In genomic region chr1:135154411-135154959, GRCm38 (mm10) we compare ENCODE assay signal across 8 mouse cellular contexts. TPM values are rescaled to one million over a fixed set of nuclear protein-coding genes. Genes with fewer than 3 reads are reported as not detected.
DNase-seq lines count a peak whose midpoint lies in the region; ATAC-seq and TF ChIP-seq lines count a peak whose summit lies in the region.

No protein-coding gene starts in this region.

- peaks cover 35% of the 10 kb centered on the region for H3K36me3 ChIP-seq in embryonic facial prominence, embryonic 13.5 days
- H3K36me3 ChIP-seq in heart, adult 2 months (ENCODE audit: control insufficient read depth, insufficient read depth, low read length), result no peaks in the 10 kb centered on the region
- H3K36me3 ChIP-seq in limb, embryonic 10.5 days, result peaks cover 43% of the 10 kb centered on the region
- peaks cover 38% of the 10 kb centered on the region for H3K36me3 ChIP-seq in midbrain, embryonic 13.5 days
- H3K36me3 ChIP-seq in small intestine, adult 2 months (ENCODE audit: control insufficient read depth, insufficient read depth, low read length), result peaks cover 23% of the 10 kb centered on the region

- H3K9ac ChIP-seq in embryonic facial prominence, embryonic 13.5 days, result peak overlapping the region; percentile 69
- H3K9ac ChIP-seq in heart, adult 2 months (ENCODE audit: low read depth, low read length), result no peak overlapping the region
- H3K9ac ChIP-seq in midbrain, embryonic 13.5 days (replicated peaks), result peak overlapping the region; percentile 50

- no peaks in the 10 kb centered on the region for H3K27me3 ChIP-seq in embryonic facial prominence, embryonic 13.5 days
- no peaks in the 10 kb centered on the region for H3K27me3 ChIP-seq in heart, adult 2 months (ENCODE audit: control insufficient read depth, insufficient read depth, low read length)
- no peaks in the 10 kb centered on the region for H3K27me3 ChIP-seq in limb, embryonic 10.5 days (ENCODE audit: low read depth, poor library complexity, severe bottlenecking)
- H3K27me3 ChIP-seq in midbrain, embryonic 13.5 days, result no peaks in the 10 kb centered on the region
- no peaks in the 10 kb centered on the region for H3K27me3 ChIP-seq in small intestine, adult 2 months (ENCODE audit: control insufficient read depth, insufficient read depth, low read length)

- H3K4me3 ChIP-seq in embryonic facial prominence, embryonic 13.5 days, result peak overlapping the region; percentile 25; the same call in 1 of the 2 replicates
- H3K4me3 ChIP-seq in heart, adult 2 months, result no peak overlapping the region
- H3K4me3 ChIP-seq in limb, embryonic 10.5 days, result peak overlapping the region; percentile 42
- peak overlapping the region; percentile 14 for H3K4me3 ChIP-seq in midbrain, embryonic 13.5 days (replicated peaks)
- no peak overlapping the region for H3K4me3 ChIP-seq in small intestine, adult 2 months (ENCODE audit: low read depth, low read length)

- TF ChIP-seq EP300 in heart, adult 2 months (IDR thresholded peaks at IDR 0.05; ENCODE audit: insufficient read depth, low read depth, low read length), result 0 out of 2 replicates have a peak, but pooled peaks have one; percentile 47

- 4% methylated on average over 14 of the region's 14 CpGs for WGBS in embryonic facial prominence, embryonic 13.5 days
- WGBS in heart, adult 2 months, result 6% methylated on average over 14 of the region's 14 CpGs
- WGBS in limb, embryonic 10.5 days, result 7% methylated on average over 14 of the region's 14 CpGs
- WGBS in midbrain, embryonic 13.5 days, result 4% methylated on average over 14 of the region's 14 CpGs
- WGBS in small intestine, adult 2 months, result 5% methylated on average over 14 of the region's 14 CpGs

- no peaks in the 10 kb centered on the region for H3K79me2 ChIP-seq in heart, adult 2 months (replicated peaks; ENCODE audit: control insufficient read depth, insufficient read depth, low read length)

- peak; percentile 40 for ATAC-seq in embryonic facial prominence, embryonic 13.5 days (ENCODE audit: insufficient number of reproducible peaks, insufficient read depth, low FRiP score, low TSS enrichment, low read depth)
- ATAC-seq in midbrain, embryonic 13.5 days, result peak; percentile 60

- peak overlapping the region; percentile 89 for H3K27ac ChIP-seq in embryonic facial prominence, embryonic 13.5 days
- H3K27ac ChIP-seq in heart, adult 2 months, result peak overlapping the region; percentile 62
- peak overlapping the region; percentile 92 for H3K27ac ChIP-seq in limb, embryonic 10.5 days
- peak overlapping the region; percentile 91 for H3K27ac ChIP-seq in midbrain, embryonic 13.5 days
- no peak overlapping the region for H3K27ac ChIP-seq in small intestine, adult 2 months (ENCODE audit: insufficient read depth, low read depth, low read length)

- TF ChIP-seq POLR2A in heart, adult 2 months (IDR thresholded peaks at IDR 0.05; ENCODE audit: insufficient read depth, low read depth, low read length), result peak; percentile 32; the same call in 1 of the 2 replicates
- no peak for TF ChIP-seq POLR2A in small intestine, adult 2 months (IDR thresholded peaks at IDR 0.05; ENCODE audit: low read depth, low read length)

- DNase-seq in A20 (ENCODE audit: low read depth, low spot score), result peak; percentile 73
- DNase-seq in adrenal gland, postnatal 25 days, result peak; percentile 58
- peak; percentile 78 for DNase-seq in heart, adult 2 months
- DNase-seq in kidney, adult 18-20 months, result peak; percentile 83
- peak; percentile 79 for DNase-seq in limb, embryonic 10.5 days (ENCODE audit: low spot score)

- peak; percentile 97 for TF ChIP-seq CTCF in heart, adult 2 months (IDR thresholded peaks at IDR 0.05)
- TF ChIP-seq CTCF in small intestine, adult 2 months (IDR thresholded peaks at IDR 0.05; ENCODE audit: extremely low read depth, insufficient read length, insufficient replicate concordance, low read depth, low read length), result peak; percentile 78; the same call in 1 of the 2 replicates

- H3K9me3 ChIP-seq in embryonic facial prominence, embryonic 13.5 days, result no peaks in the 10 kb centered on the region
- no peaks in the 10 kb centered on the region for H3K9me3 ChIP-seq in limb, embryonic 10.5 days (replicated peaks)
- H3K9me3 ChIP-seq in midbrain, embryonic 13.5 days, result no peaks in the 10 kb centered on the region

- peak overlapping the region; percentile 53 for H3K4me2 ChIP-seq in embryonic facial prominence, embryonic 13.5 days
- H3K4me2 ChIP-seq in midbrain, embryonic 13.5 days (replicated peaks), result peak overlapping the region; percentile 36

- intact Hi-C loops in heart, adult 2 months (cut with DNase I), result loop anchor here (1.0 to 2.0 kb wide), 2 partner anchors 105 to 214 kb away; no protein-coding TSS in a partner anchor

- peaks cover 44% of the 10 kb centered on the region for H3K4me1 ChIP-seq in embryonic facial prominence, embryonic 13.5 days
- peaks cover 4% of the 10 kb centered on the region for H3K4me1 ChIP-seq in heart, adult 2 months (ENCODE audit: control insufficient read depth, insufficient read depth, low read length)
- peaks cover 35% of the 10 kb centered on the region for H3K4me1 ChIP-seq in limb, embryonic 10.5 days
- peaks cover 58% of the 10 kb centered on the region for H3K4me1 ChIP-seq in midbrain, embryonic 13.5 days (replicated peaks)
- H3K4me1 ChIP-seq in small intestine, adult 2 months (ENCODE audit: control insufficient read depth, insufficient read depth, insufficient read length, low read length), result peaks cover 7% of the 10 kb centered on the region; the same call in 1 of the 2 replicates

RNA-seq across cellular contexts. Expression of gene Arl8a, which starts 7.9 kb away (rescaled TPM):
- total RNA-seq in adrenal gland, postnatal 25 days (2021), result 47.8 and 59.0 TPM in 2 replicates
- 75.2 and 78.6 TPM in 2 replicates for polyA plus RNA-seq in embryonic facial prominence, embryonic 13.5 days (2015; fragmentation: Nextera tagmentation; extraction: Ambion mirVana)
- 10 to 100 TPM; 20.1 to 21.0 TPM for total RNA-seq in heart, adult 2 months (2021)
- 30.5 and 32.5 TPM in 2 replicates for polyA plus RNA-seq in heart, adult 2 months (2012; rRNA removed)
- polyA plus RNA-seq in limb, embryonic 10.5 days (2016; fragmentation: Nextera tagmentation; extraction: Ambion mirVana), result 32.7 and 42.2 TPM in 2 replicates
- 234 and 247 TPM in 2 replicates for polyA plus RNA-seq in midbrain, embryonic 13.5 days (2015; fragmentation: Nextera tagmentation; extraction: Ambion mirVana)
- 31.0 and 82.9 TPM in 2 replicates for polyA plus RNA-seq in small intestine, adult 2 months (2012; rRNA removed)

RNA-seq across cellular contexts. Expression of gene Gpr37l1, which starts 13.0 kb away (rescaled TPM):
- 0.52 and 0.67 TPM in 2 replicates for total RNA-seq in adrenal gland, postnatal 25 days (2021)
- polyA plus RNA-seq in embryonic facial prominence, embryonic 13.5 days (2015; fragmentation: Nextera tagmentation; extraction: Ambion mirVana), result not detected in 2 replicates
- total RNA-seq in heart, adult 2 months (2021), result under 1 TPM; 0.97 to 0.98 TPM
- 2.3 and 3.6 TPM in 2 replicates for polyA plus RNA-seq in heart, adult 2 months (2012; rRNA removed)
- not detected in 2 replicates for polyA plus RNA-seq in limb, embryonic 10.5 days (2016; fragmentation: Nextera tagmentation; extraction: Ambion mirVana)
- 0.13 and 0.17 TPM in 2 replicates for polyA plus RNA-seq in midbrain, embryonic 13.5 days (2015; fragmentation: Nextera tagmentation; extraction: Ambion mirVana)
- 1.9 and 2.2 TPM in 2 replicates for polyA plus RNA-seq in small intestine, adult 2 months (2012; rRNA removed)

RNA-seq across cellular contexts. Expression of gene Ptpn7, which starts 22.0 kb away (rescaled TPM):
- 1.4 and 1.5 TPM in 2 replicates for total RNA-seq in adrenal gland, postnatal 25 days (2021)
- polyA plus RNA-seq in embryonic facial prominence, embryonic 13.5 days (2015; fragmentation: Nextera tagmentation; extraction: Ambion mirVana), result 1.5 and 2.2 TPM in 2 replicates
- total RNA-seq in heart, adult 2 months (2021), result under 1 TPM; 0.73 to 0.82 TPM
- 0.82 and 1.4 TPM in 2 replicates for polyA plus RNA-seq in heart, adult 2 months (2012; rRNA removed)
- 1.4 and 1.9 TPM in 2 replicates for polyA plus RNA-seq in limb, embryonic 10.5 days (2016; fragmentation: Nextera tagmentation; extraction: Ambion mirVana)
- 0.46 and 0.51 TPM in 2 replicates for polyA plus RNA-seq in midbrain, embryonic 13.5 days (2015; fragmentation: Nextera tagmentation; extraction: Ambion mirVana)
- polyA plus RNA-seq in small intestine, adult 2 months (2012; rRNA removed), result 3.9 and 5.4 TPM in 2 replicates

RNA-seq across cellular contexts. Expression of gene Lgr6, which starts 49.4 kb away (rescaled TPM):
- 2.2 and 2.4 TPM in 2 replicates for total RNA-seq in adrenal gland, postnatal 25 days (2021)
- polyA plus RNA-seq in embryonic facial prominence, embryonic 13.5 days (2015; fragmentation: Nextera tagmentation; extraction: Ambion mirVana), result 8.3 and 11.5 TPM in 2 replicates
- total RNA-seq in heart, adult 2 months (2021), result 10 to 100 TPM; 12.2 to 14.4 TPM
- 12.6 and 21.5 TPM in 2 replicates for polyA plus RNA-seq in heart, adult 2 months (2012; rRNA removed)
- 0.56 and 0.75 TPM in 2 replicates for polyA plus RNA-seq in limb, embryonic 10.5 days (2016; fragmentation: Nextera tagmentation; extraction: Ambion mirVana)
- polyA plus RNA-seq in midbrain, embryonic 13.5 days (2015; fragmentation: Nextera tagmentation; extraction: Ambion mirVana), result 0.35 and 0.44 TPM in 2 replicates
- polyA plus RNA-seq in small intestine, adult 2 months (2012; rRNA removed), result 0.06 and 0.17 TPM in 2 replicates

Comparison
In these comparisons a context has a peak if more than half of its experiments do, and no peak if none do; other contexts are left out.
1. H3K4me3 ChIP-seq: peak in embryonic facial prominence, embryonic 13.5 days (single experiment), limb, embryonic 10.5 days (single experiment) and midbrain, embryonic 13.5 days (single experiment); none in heart, adult 2 months (single experiment) and small intestine, adult 2 months (single experiment).
2. Peak in every context shown above with its lines, with median percentiles within 50 percentile points of each other: DNase-seq.